Mouse (Mus musculus) erythroblast, embryonic 14.5 days (primary cell): ENCODE measurements around the gene Dicer1.

ENCODE experiments used
- GATA1 ChIP-seq: IDR thresholded peaks from 2 replicates; pipeline ENCODE4 v1.6.1; 2012; ENCODE audit warnings: low read length, inconsistent platforms, mixed read lengths
- TAL1 ChIP-seq: IDR thresholded peaks from 3 replicates; pipeline ENCODE4 v1.6.1; 2012; ENCODE audit warnings: low read length, inconsistent platforms, mixed read lengths

DNA sequence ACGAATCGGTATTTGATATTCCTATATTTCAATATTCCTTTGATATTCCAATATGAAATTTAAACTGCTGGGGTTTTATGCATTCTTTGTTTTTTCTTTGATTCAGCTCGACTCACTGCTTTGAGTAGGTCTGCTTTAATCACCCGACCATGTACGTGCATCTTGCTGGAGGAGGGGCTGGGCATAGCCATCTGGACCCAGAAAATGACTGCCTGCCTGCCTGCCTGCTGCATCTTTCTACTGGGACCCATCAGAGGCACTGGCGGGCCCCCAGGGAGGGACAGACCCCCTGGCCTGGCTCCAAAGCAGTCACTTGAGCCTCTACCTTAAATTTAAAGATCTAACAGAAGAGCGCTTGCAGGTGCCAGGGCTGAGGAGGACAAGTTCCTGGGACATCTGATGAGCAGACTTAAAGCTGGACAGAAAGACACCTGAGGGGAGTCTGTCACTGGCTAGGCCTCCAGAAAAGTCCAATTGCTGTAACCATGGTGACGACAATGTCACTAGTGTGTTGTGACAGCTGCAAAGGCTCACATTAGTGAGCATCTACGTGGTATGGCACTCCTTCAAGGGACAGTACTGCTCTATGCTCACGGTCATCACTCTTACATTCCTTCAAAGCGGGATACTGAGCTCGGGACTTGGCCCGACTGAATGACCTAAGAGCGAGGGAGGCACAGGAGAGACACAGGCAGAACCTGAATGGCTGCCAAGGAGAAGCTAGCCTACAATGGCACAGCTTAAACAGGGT lies 101.1 kb downstream of the Dicer1 start:
- TF ChIP-seq GATA1, result no peak
- no peak for TF ChIP-seq TAL1
